Mouse (Mus musculus) kidney, embryonic 16.5 days (tissue): ENCODE results near the gene Fam69a. TPM values are rescaled to one million over a fixed set of nuclear protein-coding genes. Genes with fewer than 3 reads are reported as not detected.
"Not testable (repeated sequence)": the region's sequence is repeated elsewhere in the genome, so short reads cannot be mapped to it uniquely, and the experiment has no call there.

ENCODE experiments used
- ATAC-seq: fragments of 200-750 bp; cut with Nextera tagmentation; 2 replicates; pipeline ENCODE4 v1.8.0; 2017; ENCODE audit warnings: moderate TSS enrichment; ENCODE audit not compliant: low FRiP score, low TSS enrichment
- H3K27ac ChIP-seq: fragments of 300-500 bp; sonication (generic); 2 replicates; pipeline ENCODE4 v1.5.1; 2014; ENCODE audit warnings: low read length
- H3K27me3 ChIP-seq: fragments of 300-500 bp; sonication (generic); 2 replicates; pipeline ENCODE4 v1.6.1; 2014; ENCODE audit warnings: low read length, control low read depth, mixed read lengths; ENCODE audit not compliant: insufficient read depth
- H3K36me3 ChIP-seq: fragments of 300-500 bp; sonication (generic); 2 replicates; pipeline ENCODE4 v1.6.1; 2014; ENCODE audit warnings: low read length, control low read depth, mixed read lengths; ENCODE audit not compliant: insufficient read depth
- H3K4me1 ChIP-seq: fragments of 300-500 bp; sonication (generic); 2 replicates; pipeline ENCODE4 v1.6.1; 2014; ENCODE audit warnings: low read length, control low read depth, mixed read lengths; ENCODE audit not compliant: insufficient read depth
- H3K4me2 ChIP-seq: fragments of 300-500 bp; sonication (generic); replicated peaks from 2 replicates; pipeline ENCODE4 v1.6.1; 2014; ENCODE audit warnings: low read depth, low read length
- H3K4me3 ChIP-seq: fragments of 300-500 bp; sonication (generic); 2 replicates; pipeline ENCODE4 v1.5.1; 2014; ENCODE audit warnings: mild to moderate bottlenecking, low read length
- H3K9ac ChIP-seq: fragments of 300-500 bp; sonication (generic); replicated peaks from 2 replicates; pipeline ENCODE4 v1.6.1; 2014; ENCODE audit warnings: low read length
- H3K9me3 ChIP-seq: fragments of 300-500 bp; sonication (generic); 2 replicates; pipeline ENCODE4 v1.6.1; 2016; ENCODE audit warnings: low read length, control low read depth
- WGBS: fragments of 180-500 bp; shearing (Covaris S2); extraction: QIAGEN DNeasy Blood & Tissue Kit; methylation state at CpG from one replicate; pipeline ENCODE4 v1.1.7; 2014; 5-methylcytosine and 5-hydroxymethylcytosine counted together
- polyA plus RNA-seq: library from polyadenylated mRNA; unstranded; fragments of >200 nt; fragmentation: Nextera tagmentation; extraction: Ambion mirVana; gene quantifications from 2 replicates; pipeline ENCODE4 v1.2.1, GENCODE M21; 2015

The Fam69a gene
- polyA plus RNA-seq, 1 experiment from 2014 or later, result 20.8 TPM

DNA sequence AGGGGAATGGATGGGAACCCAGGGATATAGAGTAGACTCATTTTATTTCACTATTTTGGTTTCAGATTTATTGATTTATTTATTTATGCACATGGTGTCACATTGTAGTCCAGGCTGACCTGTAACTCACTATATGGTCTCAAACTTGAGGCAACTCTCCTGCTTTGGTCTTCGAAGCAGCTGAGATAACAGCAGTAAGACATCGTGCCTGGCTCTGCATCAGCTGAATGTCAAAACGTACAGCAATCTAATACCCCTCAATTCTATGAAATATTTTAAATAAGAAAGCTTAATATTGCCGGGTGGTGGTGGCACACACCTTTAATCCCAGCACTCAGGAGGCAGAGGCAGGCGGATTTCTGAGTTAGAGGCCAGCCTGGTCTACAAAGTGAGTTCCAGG lies 75.9 kb downstream of the Fam69a start:
- Histone ChIP-seq H3K4me1 (no peaks in the 10 kb centered on the region), H3K27ac (no peak overlapping the region), H3K4me2 (no peak overlapping the region), H3K36me3 (peaks cover 34% of the 10 kb centered on the region), H3K4me3 (no peak overlapping the region), H3K27me3 (no peaks in the 10 kb centered on the region), H3K9ac (no peak overlapping the region), H3K9me3 (no peaks in the 10 kb centered on the region)
- 84% methylated on average over 5 of the region's 5 CpGs for WGBS
- no peak for ATAC-seq

DNA sequence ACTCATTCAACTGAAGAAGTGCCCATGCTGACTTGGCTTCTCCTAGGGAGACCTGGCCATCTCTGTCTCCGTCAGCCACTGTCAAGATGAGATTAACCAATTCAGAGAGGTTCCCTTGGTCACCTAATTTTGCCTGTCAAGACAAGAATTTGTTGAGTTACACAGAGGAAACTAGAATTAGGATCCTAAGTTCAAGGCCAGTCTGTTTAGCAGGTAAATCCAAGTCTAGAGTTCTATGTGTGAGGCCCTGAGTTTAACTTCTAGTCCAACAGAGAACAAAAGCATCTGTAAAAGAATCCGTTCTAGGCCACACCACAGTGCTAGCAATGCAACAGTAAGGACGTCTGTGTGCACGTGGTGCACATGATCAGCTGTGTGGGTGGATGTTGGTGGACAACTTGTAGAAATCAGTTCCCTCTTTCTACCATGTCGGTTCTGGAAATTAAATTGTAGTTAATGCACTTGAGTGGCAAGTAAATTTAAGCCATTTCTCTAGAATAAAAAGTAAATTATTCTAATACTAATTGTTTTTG lies 76.7 kb downstream of the Fam69a start:
- 65% methylated on average over 5 of the region's 5 CpGs for WGBS
- Histone ChIP-seq H3K36me3 (peaks cover 43% of the 10 kb centered on the region), H3K4me3 (no peak overlapping the region), H3K9me3 (no peaks in the 10 kb centered on the region), H3K9ac (no peak overlapping the region), H3K4me1 (no peaks in the 10 kb centered on the region), H3K27me3 (no peaks in the 10 kb centered on the region), H3K27ac (no peak overlapping the region), H3K4me2 (no peak overlapping the region)
- no peak for ATAC-seq

DNA sequence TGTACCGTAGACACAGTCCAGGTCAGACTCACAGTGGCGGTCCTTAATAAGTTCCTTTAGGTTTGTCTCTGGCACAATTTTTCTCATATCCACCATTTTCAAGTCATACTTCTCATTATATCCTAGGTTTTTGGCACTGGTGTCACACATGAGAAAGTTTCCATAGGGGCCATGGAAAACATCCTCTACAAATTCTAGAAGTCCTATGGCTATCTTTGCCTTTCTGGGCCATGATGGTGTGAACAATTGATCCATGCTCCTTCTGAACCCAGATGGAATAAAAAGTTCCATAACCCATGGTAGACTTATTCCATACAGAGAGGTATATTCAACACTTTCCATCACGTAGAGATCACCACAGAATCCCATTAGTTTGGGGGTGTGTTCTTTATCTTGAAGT lies 77.2 kb downstream of the Fam69a start:
- WGBS, result 87% methylated on average over 3 of the region's 3 CpGs
- Histone ChIP-seq H3K9ac (no peak overlapping the region), H3K9me3 (no peaks in the 10 kb centered on the region), H3K4me2 (no peak overlapping the region), H3K27ac (no peak overlapping the region), H3K4me3 (no peak overlapping the region), H3K27me3 (no peaks in the 10 kb centered on the region), H3K36me3 (peaks cover 48% of the 10 kb centered on the region), H3K4me1 (no peaks in the 10 kb centered on the region)
- ATAC-seq, result no peak

DNA sequence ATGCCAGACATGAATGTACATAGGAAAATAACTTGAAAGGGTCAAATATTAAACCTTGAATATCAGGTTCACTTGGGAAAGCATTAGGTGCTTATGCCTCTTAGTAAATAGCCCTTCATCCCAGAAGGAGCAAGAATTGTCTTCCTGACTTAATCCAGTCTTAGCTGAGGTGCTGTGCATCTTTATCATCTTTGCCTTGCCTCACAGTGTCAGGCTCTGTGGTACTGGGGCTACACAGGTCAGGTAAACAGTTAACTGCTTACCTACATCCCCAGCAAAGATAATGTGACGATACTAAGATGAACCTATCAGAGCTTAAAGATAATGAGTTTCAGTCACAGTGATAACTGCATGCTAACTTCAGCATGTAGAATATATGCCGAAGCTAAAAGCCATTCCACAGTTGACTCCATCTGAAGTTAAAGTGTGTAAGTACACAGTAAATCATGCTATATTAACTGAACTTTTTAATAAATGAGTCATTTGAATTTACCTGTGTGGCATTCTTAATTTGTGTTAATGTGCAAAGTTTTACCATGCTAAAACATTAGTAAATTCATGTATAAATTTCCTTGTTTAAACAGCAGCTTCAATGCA lies 78.3 kb downstream of the Fam69a start:
- Histone ChIP-seq H3K4me3 (no peak overlapping the region), H3K9me3 (no peaks in the 10 kb centered on the region), H3K27me3 (no peaks in the 10 kb centered on the region), H3K27ac (no peak overlapping the region), H3K36me3 (peaks cover 58% of the 10 kb centered on the region), H3K9ac (no peak overlapping the region), H3K4me2 (no peak overlapping the region), H3K4me1 (no peaks in the 10 kb centered on the region)
- 94% methylated on average over 2 of the region's 2 CpGs for WGBS
- ATAC-seq, result no peak

DNA sequence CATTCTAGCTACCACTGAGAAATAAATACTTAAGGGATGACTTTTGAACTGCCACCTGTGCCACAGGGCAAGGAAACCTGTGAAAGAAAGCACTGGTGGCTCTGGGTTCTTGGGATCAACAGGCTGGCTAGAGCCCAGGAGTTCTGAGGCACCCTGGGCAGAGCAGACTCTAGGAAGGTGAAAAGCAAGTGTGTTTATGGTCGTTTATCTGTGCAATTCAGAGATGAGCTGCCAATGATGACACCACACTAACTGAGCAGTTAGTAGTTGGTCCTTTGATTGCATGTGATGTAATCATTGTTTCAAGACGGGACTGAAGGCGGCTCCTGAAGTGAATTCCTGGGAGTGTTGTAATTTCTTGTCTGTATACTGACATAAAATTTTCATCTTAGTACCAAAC lies 82.6 kb downstream of the Fam69a start:
- H3K9ac ChIP-seq, result no peak overlapping the region
- no peak overlapping the region for H3K4me3 ChIP-seq
- peaks cover 14% of the 10 kb centered on the region for H3K4me1 ChIP-seq
- H3K36me3 ChIP-seq, result peaks cover 64% of the 10 kb centered on the region
- H3K27ac ChIP-seq, result no peak overlapping the region
- H3K9me3 ChIP-seq, result no peaks in the 10 kb centered on the region
- H3K27me3 ChIP-seq, result no peaks in the 10 kb centered on the region
- ATAC-seq, result no peak
- 80% methylated on average over 3 of the region's 3 CpGs for WGBS
- H3K4me2 ChIP-seq, result no peak overlapping the region

DNA sequence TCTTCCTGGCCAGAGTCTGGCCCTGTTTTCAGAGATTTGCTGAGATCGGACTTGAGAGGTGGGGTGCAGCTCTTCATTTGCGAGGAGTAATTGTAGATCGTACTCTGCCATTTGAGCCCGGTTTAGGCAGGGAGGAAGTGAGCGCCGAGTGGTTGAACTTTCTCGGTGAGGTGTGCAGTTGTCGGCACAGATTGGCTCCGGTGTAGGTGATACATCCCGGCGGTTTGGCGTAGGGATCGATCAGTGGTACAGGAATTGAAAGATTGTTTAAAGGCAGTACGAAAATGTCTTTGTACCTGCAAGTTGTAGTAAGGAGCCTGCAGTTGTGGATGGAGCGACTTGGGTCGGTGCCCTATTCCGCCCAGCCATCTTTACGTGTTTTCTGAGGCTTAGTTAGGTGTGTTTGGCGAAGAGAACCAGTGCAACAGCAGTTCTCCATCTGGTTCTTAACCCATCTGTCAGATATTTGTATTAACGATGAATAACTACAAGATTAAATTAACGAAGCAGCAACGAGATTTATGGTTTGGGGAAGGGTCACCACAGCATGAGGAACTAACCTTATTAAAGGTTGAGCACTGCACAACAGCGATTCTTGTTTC lies 85.8 kb downstream of the Fam69a start:
- Histone ChIP-seq H3K4me3 (peak overlapping the region; percentile 95), H3K36me3 (peaks cover 38% of the 10 kb centered on the region), H3K4me2 (peak overlapping the region; percentile 75), H3K27me3 (no peaks in the 10 kb centered on the region), H3K27ac (peak overlapping the region; percentile 81), H3K4me1 (peaks cover 14% of the 10 kb centered on the region), H3K9me3 (no peaks in the 10 kb centered on the region), H3K9ac (peak overlapping the region; percentile 97)
- WGBS, result under 1% methylated on average over 23 of the region's 23 CpGs
- no peak; the same call in 1 of the 2 replicates for ATAC-seq

DNA sequence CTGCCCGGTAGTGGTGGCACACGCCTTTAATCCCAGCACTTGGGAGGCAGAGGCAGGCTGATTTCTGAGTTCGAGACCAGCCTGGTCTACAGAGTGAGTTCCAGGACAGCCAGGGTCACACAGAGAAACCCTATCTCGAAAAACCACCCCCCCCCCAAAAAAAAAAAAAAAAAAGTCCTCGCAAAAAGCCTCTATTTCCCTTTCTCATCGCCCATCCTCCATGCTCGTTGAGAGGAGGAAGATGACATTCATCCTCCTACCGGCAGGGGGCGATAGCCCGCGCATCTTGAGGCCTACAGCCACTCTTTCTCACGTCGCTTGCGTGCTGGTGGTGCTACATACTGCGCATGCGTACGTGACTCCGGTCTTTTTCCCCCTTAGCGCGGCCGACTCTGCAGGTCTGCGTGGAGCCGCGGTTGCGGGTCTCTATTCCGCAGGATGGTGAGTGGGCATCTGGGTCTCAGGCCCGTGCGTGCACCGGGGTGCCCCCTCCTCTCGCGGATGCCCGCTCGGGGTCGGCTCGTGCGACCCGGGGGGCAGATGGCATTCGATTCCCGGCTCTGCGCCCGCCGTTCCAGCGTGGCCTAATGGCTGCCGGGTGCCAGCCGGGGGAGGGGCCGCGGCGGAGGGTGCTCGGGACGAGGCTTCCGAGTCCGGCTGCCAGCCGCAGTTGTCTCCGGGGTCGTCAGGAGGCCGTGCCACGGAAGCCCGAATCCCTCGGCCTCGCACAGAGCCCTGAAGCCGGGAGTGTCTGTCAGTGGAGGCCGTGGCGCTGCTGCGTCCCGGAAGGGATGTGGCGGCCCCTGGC lies 86.5 kb downstream of the Fam69a start, which contains the start of gene Rpl5:
Gene Rpl5 (plus strand): TSS at position 297 of the 808 bp plus-strand sequence.
- Histone ChIP-seq H3K4me2 (peak within 1 kb of the TSS; percentile 75), H3K4me1 (peaks cover 14% of the 10 kb centered on the region), H3K9me3 (no peaks in the 10 kb centered on the region), H3K9ac (peak within 1 kb of the TSS; percentile 97), H3K27ac (peak within 1 kb of the TSS; percentile 81), H3K36me3 (peaks cover 31% of the 10 kb centered on the region), H3K27me3 (no peaks in the 10 kb centered on the region), H3K4me3 (peak within 1 kb of the TSS; percentile 95)
- 3% methylated on average over 60 of the region's 66 CpGs for WGBS
- peak; percentile 97 for ATAC-seq

DNA sequence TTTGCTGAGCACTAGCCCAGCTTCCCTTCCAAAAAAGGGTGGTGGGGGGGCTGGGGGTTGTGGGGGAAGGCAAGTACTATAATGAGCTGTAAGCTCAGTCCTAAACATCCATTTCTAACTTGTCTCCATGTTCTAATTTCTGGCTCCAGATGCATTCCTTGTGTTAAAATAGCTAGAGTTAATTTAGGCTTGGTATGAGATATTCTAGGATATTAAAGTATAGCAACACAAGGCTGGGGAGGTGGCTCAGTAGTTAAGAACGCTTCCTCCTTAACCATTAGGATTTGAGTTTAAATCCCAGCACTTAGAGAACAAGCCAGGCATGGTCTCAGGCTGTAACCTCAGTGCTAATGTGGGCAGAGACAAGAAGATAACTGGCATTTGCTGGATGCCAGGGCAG lies 90.6 kb downstream of the Fam69a start:
- no peak for ATAC-seq
- no peak overlapping the region for H3K4me3 ChIP-seq
- H3K36me3 ChIP-seq, result no peaks in the 10 kb centered on the region
- no peaks in the 10 kb centered on the region for H3K27me3 ChIP-seq
- H3K27ac ChIP-seq, result no peak overlapping the region
- H3K4me2 ChIP-seq, result no peak overlapping the region
- no peaks in the 10 kb centered on the region for H3K4me1 ChIP-seq
- H3K9me3 ChIP-seq, result no peaks in the 10 kb centered on the region
- no peak overlapping the region for H3K9ac ChIP-seq
- WGBS, result 79% methylated on average over 1 of the region's 1 CpGs

DNA sequence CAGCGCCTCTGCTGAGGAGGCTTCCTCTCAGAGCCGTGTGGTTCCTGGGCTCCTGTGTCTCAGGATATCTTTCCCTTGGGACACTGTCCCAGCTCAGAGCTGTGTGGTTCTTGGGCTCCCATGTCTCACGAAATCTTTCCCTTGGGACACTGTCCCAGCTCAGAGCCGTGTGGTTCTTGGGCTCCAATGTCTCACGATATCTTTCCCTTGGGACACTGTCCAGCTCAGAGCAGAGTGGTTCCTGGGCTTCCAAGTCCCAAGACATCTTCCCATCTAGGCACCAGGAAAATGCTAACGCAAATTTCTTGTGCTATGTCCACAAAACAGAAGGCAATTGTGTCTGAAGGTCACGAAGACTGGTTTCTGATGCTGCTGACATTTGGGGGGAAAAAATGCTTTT lies 92.2 kb downstream of the Fam69a start:
- no peak overlapping the region for H3K9ac ChIP-seq
- H3K4me3 ChIP-seq, result no peak overlapping the region
- WGBS, result 62% methylated on average over 7 of the region's 7 CpGs
- H3K4me1 ChIP-seq, result no peaks in the 10 kb centered on the region
- H3K27ac ChIP-seq, result no peak overlapping the region
- H3K9me3 ChIP-seq, result no peaks in the 10 kb centered on the region
- no peak overlapping the region for H3K4me2 ChIP-seq
- ATAC-seq, result no peak
- H3K27me3 ChIP-seq, result no peaks in the 10 kb centered on the region
- H3K36me3 ChIP-seq, result no peaks in the 10 kb centered on the region

DNA sequence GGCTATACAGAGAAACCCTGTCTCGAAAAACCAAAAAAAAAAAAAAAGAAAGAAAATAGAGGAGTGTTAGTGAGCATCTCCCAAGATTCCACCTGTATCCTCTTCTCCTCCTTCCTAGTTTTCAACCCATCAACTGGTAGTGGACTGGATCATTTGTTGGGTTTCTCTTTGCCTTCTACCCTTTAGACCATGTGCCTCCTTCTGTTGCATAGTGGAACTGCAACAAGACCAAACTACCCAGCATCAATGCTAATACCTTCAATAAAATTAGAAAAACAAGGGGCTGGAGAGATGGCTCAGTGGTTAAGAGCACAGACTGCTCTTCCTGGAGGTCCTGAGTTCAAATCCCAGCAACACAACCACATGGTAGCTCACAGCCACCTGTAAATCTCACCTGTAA lies 95.4 kb downstream of the Fam69a start:
- WGBS, result 100% methylated on average over 1 of the region's 1 CpGs
- not testable (repeated sequence) for H3K27me3 ChIP-seq, H3K27ac ChIP-seq, H3K4me1 ChIP-seq, ATAC-seq, H3K4me2 ChIP-seq, H3K4me3 ChIP-seq, H3K9ac ChIP-seq, H3K36me3 ChIP-seq, H3K9me3 ChIP-seq
